Comparison of ENCODE assay signal across 9 mouse cellular contexts in genomic region chr13:55830081-55830832, GRCm38 (mm10). TPM values are rescaled to one million over a fixed set of nuclear protein-coding genes. Genes with fewer than 3 reads are reported as not detected.
DNase-seq lines count a peak whose midpoint lies in the region; ATAC-seq and TF ChIP-seq lines count a peak whose summit lies in the region.
"Had no signal": no experiment of that assay in that cellular context is flagged by ENCODE, and none has a peak within 500 bp of the region (broad histone marks: within the 10 kb centered on the region; RNA-seq: fewer than 3 reads in every experiment).

No protein-coding gene starts in this region.

- no peak overlapping the region for H3K9ac ChIP-seq in hindbrain, embryonic 13.5 days
- no peak overlapping the region for H3K9ac ChIP-seq in midbrain, embryonic 13.5 days (replicated peaks)

- H3K27ac ChIP-seq in hindbrain, embryonic 13.5 days = no peak overlapping the region
- no peak overlapping the region for H3K27ac ChIP-seq in midbrain, embryonic 13.5 days
- no peak overlapping the region for H3K27ac ChIP-seq in thymus, adult 2 months (ENCODE audit: control insufficient read depth, insufficient read depth, low read length)

- ATAC-seq in hindbrain, embryonic 13.5 days (ENCODE audit: low FRiP score) = no peak
- ATAC-seq in midbrain, embryonic 13.5 days = no peak; the same call in 1 of the 2 replicates
- ATAC-seq in megakaryocyte progenitor cell, adult 5-6 weeks (replicated peaks; ENCODE audit: poor library complexity) = no peak

- under 1% methylated on average over 47 of the region's 48 CpGs for WGBS in hindbrain, embryonic 13.5 days
- under 1% methylated on average over 45 of the region's 48 CpGs for WGBS in midbrain, embryonic 13.5 days
- WGBS in thymus, adult 2 months = 3% methylated on average over 48 of the region's 48 CpGs

- no peaks in the 10 kb centered on the region for H3K36me3 ChIP-seq in hindbrain, embryonic 13.5 days
- no peaks in the 10 kb centered on the region for H3K36me3 ChIP-seq in midbrain, embryonic 13.5 days
- no peaks in the 10 kb centered on the region for H3K36me3 ChIP-seq in thymus, adult 2 months (ENCODE audit: control insufficient read depth, insufficient read depth, low read length)

- TF ChIP-seq POLR2A in thymus, adult 2 months (IDR thresholded peaks at IDR 0.05; ENCODE audit: control insufficient read depth, extremely low read depth, insufficient read depth, low read length, poor library complexity) = no peak

- intact Hi-C loops in gastrocnemius, postnatal 14 days (cut with DNase I; ENCODE audit: low total_unique reads) = loop anchor here (2.0 kb wide), 1 partner anchor 131 kb away; no protein-coding TSS in a partner anchor
- intact Hi-C loops in gastrocnemius, postnatal 36 days (cut with DNase I) = loop anchor here (5.0 kb wide), 1 partner anchor 132 kb away; no protein-coding TSS in a partner anchor

- 0 out of 2 replicates have a peak overlapping the region, but pooled peaks have one; percentile 8 for H3K4me2 ChIP-seq in hindbrain, embryonic 13.5 days
- H3K4me2 ChIP-seq in midbrain, embryonic 13.5 days (replicated peaks) = peak overlapping the region; percentile 32; the same call in 1 of the 2 replicates

- H3K9me3 ChIP-seq in hindbrain, embryonic 13.5 days = no peaks in the 10 kb centered on the region; the same call in 1 of the 2 replicates
- H3K9me3 ChIP-seq in midbrain, embryonic 13.5 days = no peaks in the 10 kb centered on the region

- H3K27me3 ChIP-seq in hindbrain, embryonic 13.5 days = peaks cover 92% of the 10 kb centered on the region
- peaks cover 93% of the 10 kb centered on the region for H3K27me3 ChIP-seq in midbrain, embryonic 13.5 days
- peaks cover 39% of the 10 kb centered on the region for H3K27me3 ChIP-seq in thymus, adult 2 months (ENCODE audit: control insufficient read depth, insufficient read depth, low read length)

- H3K4me3 ChIP-seq in hindbrain, embryonic 13.5 days = peak overlapping the region; percentile 15
- H3K4me3 ChIP-seq in midbrain, embryonic 13.5 days (replicated peaks) = peak overlapping the region; percentile 15
- H3K4me3 ChIP-seq in thymus, adult 2 months (ENCODE audit: control insufficient read depth, insufficient read depth, low read length) = no peak overlapping the region

- peaks cover 28% of the 10 kb centered on the region for H3K4me1 ChIP-seq in hindbrain, embryonic 13.5 days (replicated peaks)
- peaks cover 29% of the 10 kb centered on the region for H3K4me1 ChIP-seq in midbrain, embryonic 13.5 days (replicated peaks)
- H3K4me1 ChIP-seq in thymus, adult 2 months (replicated peaks; ENCODE audit: control insufficient read depth, insufficient read depth, low read length) = no peaks in the 10 kb centered on the region

- DNase-seq in gastrocnemius, postnatal 14 days = peak; percentile 30
- no peak for DNase-seq in gastrocnemius, postnatal 36 days
- DNase-seq in embryo, embryonic 9.5 days (ENCODE audit: extremely low spot score) = peak; percentile 72
- no peak for DNase-seq in thymus, adult 2 months
- no peak for DNase-seq in thymus, postnatal 0 days (ENCODE audit: low spot score)
- DNase-seq: lung, postnatal 4 days had no signal

- TF ChIP-seq CTCF in thymus, adult 2 months (IDR thresholded peaks at IDR 0.05; ENCODE audit: borderline replicate concordance, control insufficient read depth, extremely low read depth, insufficient read depth, low read length, poor library complexity) = no peak

RNA-seq across cellular contexts. Expression of gene Pitx1, which starts 5.7 kb away (rescaled TPM):
- total RNA-seq in gastrocnemius, postnatal 14 days (2021) = under 1 TPM; 0.64 to 0.84 TPM
- under 1 TPM; 0.17 to 0.48 TPM for total RNA-seq in gastrocnemius, postnatal 36 days (2021)
- 0.22 and 1.3 TPM in 2 replicates for polyA plus RNA-seq in hindbrain, embryonic 13.5 days (2015; fragmentation: Nextera tagmentation; extraction: Ambion mirVana)
- polyA plus RNA-seq in midbrain, embryonic 13.5 days (2015; fragmentation: Nextera tagmentation; extraction: Ambion mirVana) = 0.75 and 1.5 TPM in 2 replicates
- polyA plus RNA-seq in thymus, adult 2 months (2012; rRNA removed) = 0.07 TPM in 1 of 2 replicates, not detected in the other
- polyA plus RNA-seq in thymus, postnatal 0 days (2015; fragmentation: Nextera tagmentation; extraction: Ambion mirVana) = 0.70 TPM in 1 of 2 replicates, not detected in the other
- not detected in 2 replicates for total RNA-seq in megakaryocyte progenitor cell, adult 5-6 weeks (2015)
- not detected in 2 replicates for total RNA-seq in megakaryocyte progenitor cell, adult 5-6 weeks (2017)

RNA-seq across cellular contexts. Expression of gene Catsper3, which starts 45.9 kb away (rescaled TPM):
- under 1 TPM in 1 of 2 experiments, not detected in 1; 0.22 TPM for total RNA-seq in gastrocnemius, postnatal 14 days (2021)
- total RNA-seq in gastrocnemius, postnatal 36 days (2021) = under 1 TPM in 1 of 2 experiments, not detected in 1; 0.20 TPM
- not detected in 2 replicates for polyA plus RNA-seq in hindbrain, embryonic 13.5 days (2015; fragmentation: Nextera tagmentation; extraction: Ambion mirVana)
- polyA plus RNA-seq in midbrain, embryonic 13.5 days (2015; fragmentation: Nextera tagmentation; extraction: Ambion mirVana) = 0.12 TPM in 1 of 2 replicates, not detected in the other
- polyA plus RNA-seq in thymus, adult 2 months (2012; rRNA removed) = not detected in 2 replicates
- polyA plus RNA-seq in thymus, postnatal 0 days (2015; fragmentation: Nextera tagmentation; extraction: Ambion mirVana) = 0.13 TPM in 2 replicates
- total RNA-seq in megakaryocyte progenitor cell, adult 5-6 weeks (2015) = 0.37 TPM in 1 of 2 replicates, not detected in the other
- not detected in 2 replicates for total RNA-seq in megakaryocyte progenitor cell, adult 5-6 weeks (2017)

Comparison
In these comparisons a context has a peak if more than half of its experiments do, and no peak if none do; other contexts are left out.
1. DNase-seq: peak in gastrocnemius, postnatal 14 days (single experiment) and embryo, embryonic 9.5 days (single experiment); none in gastrocnemius, postnatal 36 days (0 of 2), thymus, adult 2 months (single experiment) and thymus, postnatal 0 days (single experiment).